Mouse (Mus musculus) lung, embryonic 16.5 days (tissue): ENCODE data around the gene Batf3. TPM values are rescaled to one million over a fixed set of nuclear protein-coding genes. Genes with fewer than 3 reads are reported as not detected.

Source experiments
- ATAC-seq: fragments of 200-750 bp; cut with Nextera tagmentation; 2 replicates; pipeline ENCODE4 v1.8.0; 2017; ENCODE audit warnings: low read depth, mild to moderate bottlenecking, moderate library complexity
- H3K27ac ChIP-seq: fragments of 300-500 bp; sonication (generic); 2 replicates; pipeline ENCODE4 v1.5.1; 2014; ENCODE audit warnings: mild to moderate bottlenecking, control low read depth, low read length
- H3K27me3 ChIP-seq: fragments of 300-500 bp; sonication (generic); 2 replicates; pipeline ENCODE4 v1.6.1; 2014; ENCODE audit warnings: low read depth, low read length, mixed read lengths; ENCODE audit not compliant: control insufficient read depth, insufficient read depth
- H3K36me3 ChIP-seq: fragments of 300-500 bp; sonication (generic); 2 replicates; pipeline ENCODE4 v1.6.1; 2014; ENCODE audit warnings: low read length; ENCODE audit not compliant: control insufficient read depth, insufficient read depth
- H3K4me1 ChIP-seq: fragments of 300-500 bp; sonication (generic); replicated peaks from 2 replicates; pipeline ENCODE4 v1.6.1; 2014; ENCODE audit warnings: low read length, mixed read lengths; ENCODE audit not compliant: control insufficient read depth, insufficient read depth
- H3K4me2 ChIP-seq: fragments of 300-500 bp; sonication (generic); 2 replicates; pipeline ENCODE4 v1.6.1; 2014; ENCODE audit warnings: low read depth, low read length, control low read depth
- H3K4me3 ChIP-seq: fragments of 300-500 bp; sonication (generic); 2 replicates; pipeline ENCODE4 v1.5.1; 2014; ENCODE audit warnings: mild to moderate bottlenecking, low read length, control low read depth
- H3K9ac ChIP-seq: fragments of 300-500 bp; sonication (generic); 2 replicates; pipeline ENCODE4 v1.6.1; 2014; ENCODE audit warnings: low read length, control low read depth
- H3K9me3 ChIP-seq: fragments of 300-500 bp; sonication (generic); 2 replicates; pipeline ENCODE4 v1.6.1; 2016; ENCODE audit warnings: low read length; ENCODE audit not compliant: control insufficient read depth
- WGBS: fragments of 180-500 bp; shearing (Covaris S2); extraction: QIAGEN DNeasy Blood & Tissue Kit; methylation state at CpG from one replicate; pipeline ENCODE4 v1.1.7; 2014; 5-methylcytosine and 5-hydroxymethylcytosine counted together
- polyA plus RNA-seq: library from polyadenylated mRNA; unstranded; fragments of >200 nt; fragmentation: Nextera tagmentation; extraction: Ambion mirVana; gene quantifications from 2 replicates; pipeline ENCODE4 v1.2.1, GENCODE M21; 2015

The Batf3 gene
- polyA plus RNA-seq, 1 experiment from 2014 or later = 6.4 TPM

DNA sequence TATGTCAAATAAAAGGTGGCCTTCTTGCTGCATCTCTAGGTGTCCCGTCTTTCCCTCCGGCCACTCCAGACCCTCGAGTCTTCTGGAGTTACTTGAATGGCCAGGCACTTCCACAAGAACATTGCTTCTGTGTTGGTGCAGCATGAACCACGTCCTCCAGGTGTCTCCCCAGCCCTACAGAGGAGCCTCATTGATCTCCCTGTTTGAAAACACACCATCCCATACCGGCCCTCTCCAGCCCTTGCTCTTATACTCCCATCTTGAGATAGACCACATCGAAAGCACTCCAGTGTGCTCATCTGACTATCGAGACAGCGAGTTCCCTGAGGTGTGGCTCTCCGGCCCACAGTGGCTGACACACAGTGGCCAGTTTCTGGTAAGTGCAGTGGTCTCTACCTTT is 2.6 kb upstream of the Batf3 start:
- Histone ChIP-seq H3K4me3 (no peak overlapping the region), H3K4me2 (no peak overlapping the region), H3K9ac (no peak overlapping the region), H3K4me1 (peaks cover 22% of the 10 kb centered on the region), H3K27me3 (peaks cover 7% of the 10 kb centered on the region; the same call in 1 of the 2 replicates), H3K9me3 (no peaks in the 10 kb centered on the region), H3K36me3 (no peaks in the 10 kb centered on the region), H3K27ac (no peak overlapping the region)
- ATAC-seq = no peak
- 65% methylated on average over 9 of the region's 9 CpGs for WGBS

DNA sequence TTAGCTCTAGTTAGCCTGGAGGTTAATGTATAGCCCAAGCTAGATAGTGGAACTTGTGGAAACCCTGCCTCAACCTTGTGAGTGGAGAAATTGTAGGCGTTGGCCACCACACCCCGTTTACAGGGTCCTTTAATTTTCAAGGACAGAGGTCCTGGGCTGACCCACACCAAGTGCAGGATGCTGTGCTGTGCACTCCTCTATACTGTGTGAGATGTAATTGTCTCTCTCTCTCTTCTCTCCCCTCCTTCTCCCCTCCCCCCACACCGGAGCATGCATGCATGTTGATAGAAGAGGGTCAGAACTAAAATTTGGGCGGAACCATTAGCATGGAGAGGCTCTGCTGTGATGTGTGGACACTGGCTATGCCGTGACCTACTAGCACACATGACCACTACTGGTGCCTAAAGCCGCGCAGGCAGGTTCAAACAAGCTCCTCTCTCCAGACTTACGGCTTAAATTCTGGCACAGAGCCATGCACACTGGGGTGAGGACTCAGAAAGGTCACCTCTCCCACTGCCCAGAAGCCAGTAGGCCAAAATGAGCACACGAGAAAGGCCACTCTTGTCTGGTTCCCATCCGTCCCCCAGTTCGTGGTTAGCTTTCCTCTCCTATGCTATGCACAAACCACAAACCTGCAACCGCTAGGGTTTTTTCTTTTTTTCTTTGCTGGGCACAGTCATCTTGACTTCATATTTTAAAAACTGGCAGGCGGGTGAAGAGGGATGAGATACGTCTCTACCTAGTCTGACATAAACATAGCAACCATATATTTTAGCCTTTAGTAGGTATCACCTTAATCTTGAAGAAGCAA is 571 bp upstream of the Batf3 start:
- Histone ChIP-seq H3K36me3 (no peaks in the 10 kb centered on the region), H3K9ac (peak overlapping the region; percentile 71; the same call in 1 of the 2 replicates), H3K4me2 (peak overlapping the region; percentile 96), H3K4me3 (peak overlapping the region; percentile 65), H3K27me3 (peaks cover 7% of the 10 kb centered on the region; the same call in 1 of the 2 replicates), H3K27ac (no peak overlapping the region), H3K4me1 (peaks cover 22% of the 10 kb centered on the region), H3K9me3 (0 out of 2 replicates have a peak, but pooled peaks cover 3% of the 10 kb centered on the region)
- 36% methylated on average over 14 of the region's 14 CpGs for WGBS
- ATAC-seq = 0 out of 2 replicates have a peak, but pooled peaks have one; percentile 8

DNA sequence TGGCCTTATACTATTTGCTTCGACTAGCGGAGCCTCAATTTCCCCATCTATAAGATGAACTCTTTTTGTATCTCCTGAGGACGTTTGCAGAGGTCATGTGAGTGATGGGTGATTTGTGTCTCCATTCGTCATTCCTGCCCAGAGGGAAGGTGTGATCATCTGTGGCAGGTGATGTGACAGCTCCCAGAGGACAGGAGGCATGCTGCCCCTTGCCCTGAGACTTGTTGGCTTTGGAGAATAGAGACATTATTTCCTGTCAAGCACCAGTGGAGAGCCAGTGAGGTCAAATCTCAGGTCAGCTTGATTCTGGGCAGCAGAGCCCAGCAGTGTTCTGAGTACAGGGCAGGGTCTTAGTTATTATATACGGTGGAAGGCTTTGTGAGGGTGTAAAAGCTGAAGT is 1.5 kb downstream of the Batf3 start:
- no peak for ATAC-seq
- H3K36me3 ChIP-seq = no peaks in the 10 kb centered on the region
- H3K27me3 ChIP-seq = peaks cover 7% of the 10 kb centered on the region; the same call in 1 of the 2 replicates
- peaks cover 11% of the 10 kb centered on the region for H3K4me1 ChIP-seq
- H3K4me3 ChIP-seq = no peak overlapping the region
- 28% methylated on average over 5 of the region's 5 CpGs for WGBS
- H3K4me2 ChIP-seq = no peak overlapping the region; the same call in 1 of the 2 replicates
- no peak overlapping the region for H3K9ac ChIP-seq
- H3K9me3 ChIP-seq = 0 out of 2 replicates have a peak, but pooled peaks cover 3% of the 10 kb centered on the region
- H3K27ac ChIP-seq = no peak overlapping the region

DNA sequence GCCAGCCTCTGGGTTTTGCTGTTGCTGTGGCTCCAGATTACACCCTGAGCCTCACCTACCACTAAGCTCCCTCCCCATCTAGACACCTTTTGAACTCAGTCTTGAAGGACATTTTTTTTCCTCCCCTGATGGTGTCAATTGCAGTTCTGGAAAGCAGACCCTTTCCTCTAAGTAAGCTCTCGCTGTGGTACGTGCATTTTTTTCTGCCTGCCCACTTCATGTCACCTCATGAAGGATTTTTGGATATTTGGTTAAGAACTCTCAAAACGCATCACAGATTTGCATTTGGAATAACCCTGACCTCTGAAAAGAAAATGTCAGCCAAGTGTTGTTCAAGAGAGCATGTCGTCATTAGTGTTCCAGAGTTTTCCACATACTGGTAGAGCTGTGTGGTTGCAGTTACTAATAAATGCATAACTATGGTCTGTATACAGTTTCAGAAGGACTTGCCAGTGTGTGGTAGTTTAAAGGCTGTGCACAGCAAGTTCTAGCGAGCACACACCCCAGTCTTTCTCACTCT is 2.2 kb downstream of the Batf3 start:
- 0 out of 2 replicates have a peak, but pooled peaks cover 3% of the 10 kb centered on the region for H3K9me3 ChIP-seq
- H3K36me3 ChIP-seq = no peaks in the 10 kb centered on the region
- no peak overlapping the region for H3K27ac ChIP-seq
- ATAC-seq = no peak
- peaks cover 7% of the 10 kb centered on the region; the same call in 1 of the 2 replicates for H3K27me3 ChIP-seq
- no peak overlapping the region for H3K9ac ChIP-seq
- no peak overlapping the region for H3K4me3 ChIP-seq
- WGBS = 37% methylated on average over 5 of the region's 5 CpGs
- H3K4me2 ChIP-seq = no peak overlapping the region
- H3K4me1 ChIP-seq = peaks cover 11% of the 10 kb centered on the region

DNA sequence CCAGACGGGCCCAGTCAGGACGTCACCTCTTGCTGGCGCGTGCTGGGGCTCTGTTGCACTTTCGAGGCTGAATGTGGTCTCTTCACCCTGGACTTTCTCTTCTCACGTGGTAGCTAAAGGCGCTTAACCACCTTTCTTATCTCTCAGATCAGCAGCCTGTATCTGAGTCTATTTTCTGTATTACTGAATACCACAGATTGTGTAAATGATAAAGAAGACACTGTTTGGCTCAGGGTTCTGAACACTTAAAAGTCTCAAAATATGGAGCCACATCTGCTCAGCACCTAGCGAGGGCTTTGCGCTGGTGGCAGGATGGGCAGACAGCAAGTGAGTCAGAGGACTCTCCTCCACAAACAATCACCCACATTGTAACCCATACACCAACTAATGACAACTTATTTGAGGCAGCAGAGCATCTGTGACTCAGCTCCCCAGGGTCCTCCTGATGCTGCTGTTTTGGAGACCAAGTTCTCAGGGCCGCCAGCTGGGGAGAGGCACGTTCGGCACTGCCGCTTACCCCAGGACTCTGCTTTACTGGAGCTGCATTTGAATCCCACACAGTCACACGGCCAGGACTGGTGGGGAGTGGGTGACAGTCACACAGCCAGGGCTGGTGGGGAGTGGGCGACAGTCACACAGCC is 5.2 kb downstream of the Batf3 start:
- 79% methylated on average over 15 of the region's 15 CpGs for WGBS

DNA sequence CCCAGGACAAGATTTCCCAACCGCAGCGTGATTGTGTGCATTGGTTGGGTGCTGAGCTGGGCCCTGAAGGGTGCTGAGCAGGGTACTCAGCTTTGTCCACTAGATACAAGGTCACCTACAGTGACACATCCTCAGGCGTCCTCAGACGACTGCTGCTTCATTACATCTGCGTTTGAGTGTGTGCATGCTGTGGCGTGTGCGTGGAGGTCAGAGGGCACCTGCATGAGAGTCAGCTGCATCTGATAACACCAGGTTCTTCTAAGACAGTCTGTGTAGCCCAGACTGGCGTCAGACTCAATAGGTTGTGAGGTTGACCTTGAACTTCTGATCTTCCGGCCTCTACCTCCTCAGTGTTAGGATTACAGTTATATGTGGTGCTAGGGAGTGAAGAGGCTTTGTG is 7.6 kb downstream of the Batf3 start:
- WGBS = 74% methylated on average over 9 of the region's 9 CpGs
- Histone ChIP-seq H3K9ac (no peak overlapping the region), H3K4me2 (no peak overlapping the region), H3K4me3 (no peak overlapping the region), H3K27ac (no peak overlapping the region), H3K4me1 (no peaks in the 10 kb centered on the region), H3K36me3 (no peaks in the 10 kb centered on the region), H3K9me3 (0 out of 2 replicates have a peak, but pooled peaks cover 3% of the 10 kb centered on the region), H3K27me3 (no peaks in the 10 kb centered on the region)
- ATAC-seq = no peak

More for the DNA sequence above, 5.2 kb downstream of the Batf3 start:
- 0 out of 2 replicates have a peak, but pooled peaks cover 3% of the 10 kb centered on the region for H3K9me3 ChIP-seq
- H3K4me3 ChIP-seq = no peak overlapping the region
- peaks cover 5% of the 10 kb centered on the region; the same call in 1 of the 2 replicates for H3K4me1 ChIP-seq
- ATAC-seq = no peak
- H3K9ac ChIP-seq = no peak overlapping the region
- H3K4me2 ChIP-seq = no peak overlapping the region
- H3K27ac ChIP-seq = no peak overlapping the region
- peaks cover 7% of the 10 kb centered on the region; the same call in 1 of the 2 replicates for H3K27me3 ChIP-seq
- no peaks in the 10 kb centered on the region for H3K36me3 ChIP-seq

DNA sequence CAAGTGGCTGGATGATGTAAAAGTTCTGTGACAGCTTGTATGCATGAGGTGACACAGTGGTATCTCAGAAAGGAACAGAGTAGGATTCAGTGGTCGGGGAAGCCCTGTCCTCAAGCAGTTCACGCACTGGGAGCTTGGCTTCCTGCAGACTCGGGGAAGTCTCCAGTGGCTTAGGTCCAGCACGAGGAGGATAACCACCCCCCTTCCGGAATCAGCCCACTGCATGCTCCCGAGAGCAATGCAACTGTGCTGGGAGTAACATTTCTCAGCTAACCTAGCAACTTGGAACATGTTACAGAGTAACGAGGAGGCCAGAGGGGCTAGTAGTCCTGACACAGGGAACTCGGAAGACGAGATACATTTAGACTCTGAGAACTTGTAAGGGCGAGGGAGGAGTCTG is 9.7 kb downstream of the Batf3 start:
- WGBS = 41% methylated on average over 10 of the region's 10 CpGs
- H3K27ac ChIP-seq = no peak overlapping the region
- H3K4me3 ChIP-seq = no peak overlapping the region
- no peak overlapping the region for H3K4me2 ChIP-seq
- no peaks in the 10 kb centered on the region for H3K27me3 ChIP-seq
- H3K9ac ChIP-seq = no peak overlapping the region
- H3K36me3 ChIP-seq = no peaks in the 10 kb centered on the region
- 0 out of 2 replicates have a peak, but pooled peaks cover 5% of the 10 kb centered on the region for H3K4me1 ChIP-seq
- ATAC-seq = peak; percentile 47; the same call in 1 of the 2 replicates
- H3K9me3 ChIP-seq = no peaks in the 10 kb centered on the region

DNA sequence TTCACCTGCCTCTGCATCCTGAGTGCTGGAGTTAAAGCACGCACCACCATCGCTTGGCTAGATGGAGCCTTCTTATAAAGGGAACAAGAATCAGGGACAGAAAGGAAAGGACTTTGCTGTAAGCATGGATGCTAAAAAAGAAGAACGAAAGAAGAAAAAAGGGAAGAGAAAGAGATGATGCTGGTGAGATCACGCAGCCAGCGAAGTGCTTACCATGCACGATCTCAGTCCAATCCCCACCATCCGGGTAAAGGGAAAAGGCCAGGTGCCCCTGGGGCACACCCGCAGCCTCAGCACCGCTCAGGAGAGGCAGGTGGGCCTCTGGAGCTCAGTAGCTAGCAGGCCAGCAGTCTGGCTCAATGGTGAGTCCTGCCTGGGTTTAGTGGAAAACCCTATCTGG is 12.3 kb downstream of the Batf3 start:
- Histone ChIP-seq H3K27ac (no peak overlapping the region), H3K4me1 (0 out of 2 replicates have a peak, but pooled peaks cover 5% of the 10 kb centered on the region), H3K4me3 (no peak overlapping the region), H3K9me3 (no peaks in the 10 kb centered on the region), H3K27me3 (no peaks in the 10 kb centered on the region), H3K36me3 (no peaks in the 10 kb centered on the region), H3K9ac (no peak overlapping the region), H3K4me2 (no peak overlapping the region)
- 89% methylated on average over 9 of the region's 9 CpGs for WGBS
- no peak for ATAC-seq

DNA sequence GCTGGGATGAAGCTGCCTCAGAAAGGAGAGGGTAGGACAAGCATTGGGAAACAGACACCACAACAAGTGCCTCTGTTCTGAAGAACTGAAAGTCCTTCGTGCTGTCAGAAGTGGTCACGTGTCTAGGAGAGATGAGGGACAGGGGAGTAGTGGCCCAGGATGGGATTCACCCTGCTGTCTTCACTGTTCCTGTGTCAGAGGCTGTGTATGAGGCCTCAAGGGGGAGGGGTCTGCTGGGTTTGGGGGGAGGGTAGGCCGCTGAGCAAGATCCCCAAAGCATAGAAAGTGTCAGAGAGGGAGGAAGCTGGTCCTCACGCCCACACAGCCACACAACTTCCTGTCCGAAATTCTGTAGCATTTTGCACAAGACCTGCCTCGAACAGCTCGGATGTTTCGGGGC is 13.5 kb downstream of the Batf3 start:
- ATAC-seq = peak; percentile 60
- Histone ChIP-seq H3K9me3 (no peaks in the 10 kb centered on the region), H3K36me3 (no peaks in the 10 kb centered on the region), H3K27me3 (no peaks in the 10 kb centered on the region), H3K9ac (no peak overlapping the region), H3K27ac (peak overlapping the region; percentile 26; the same call in 1 of the 2 replicates), H3K4me3 (no peak overlapping the region), H3K4me1 (0 out of 2 replicates have a peak, but pooled peaks cover 5% of the 10 kb centered on the region), H3K4me2 (no peak overlapping the region)
- WGBS = 30% methylated on average over 8 of the region's 8 CpGs
